Mouse (Mus musculus): Measurements from ENCODE around the gene Pip5k1a.
"Not testable (repeated sequence)": the region's sequence is repeated elsewhere in the genome, so short reads cannot be mapped to it uniquely, and the experiment has no call there.

The Pip5k1a gene

DNA sequence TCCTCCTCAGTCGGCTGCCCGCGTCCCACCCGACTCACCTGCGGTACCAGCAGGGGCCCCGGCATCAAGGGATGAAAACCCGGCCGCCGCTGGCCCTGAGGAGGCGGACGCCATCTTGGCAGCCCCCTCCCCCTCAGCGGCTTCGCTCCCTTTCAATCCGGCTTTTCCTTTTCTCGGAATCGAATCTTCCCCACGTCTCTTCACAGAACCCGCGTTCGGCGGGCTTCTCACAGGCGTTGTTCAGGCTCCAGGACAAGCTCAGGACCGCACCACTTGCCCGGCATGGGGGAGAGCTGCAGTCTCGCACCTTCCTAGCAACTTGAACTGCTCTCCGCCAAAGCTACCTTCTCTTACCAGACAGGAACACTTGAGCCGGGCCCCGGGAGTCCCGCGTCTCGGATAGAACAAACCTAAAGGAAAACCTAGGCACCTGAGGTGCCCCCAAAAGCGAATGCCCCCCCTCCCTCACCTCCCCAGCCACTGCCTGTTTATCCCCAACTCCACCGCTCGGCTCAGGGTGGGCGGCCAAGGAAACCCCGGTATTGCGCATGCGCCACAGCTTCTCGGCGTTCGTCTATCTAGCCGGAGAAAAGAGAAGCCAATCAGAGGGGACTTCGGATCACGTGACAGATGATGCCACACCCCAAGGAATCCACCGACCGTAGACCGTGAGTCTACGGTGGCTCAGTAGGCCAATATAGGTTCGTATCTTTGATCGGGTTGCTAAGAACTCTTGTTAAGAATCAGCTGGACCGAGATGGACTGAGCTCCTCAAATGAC lies at the start of gene Pip5k1a:
Gene Pip5k1a, minus strand, starts transcription at position 593 of the 780 bp plus-strand sequence.
- peak; percentile 96 for DNase-seq

- DNase-seq: no peak
Measured at GRCm38 (mm10) chr3:95153874-95154273, 47.1 kb upstream of the Pip5k1a start.

DNA sequence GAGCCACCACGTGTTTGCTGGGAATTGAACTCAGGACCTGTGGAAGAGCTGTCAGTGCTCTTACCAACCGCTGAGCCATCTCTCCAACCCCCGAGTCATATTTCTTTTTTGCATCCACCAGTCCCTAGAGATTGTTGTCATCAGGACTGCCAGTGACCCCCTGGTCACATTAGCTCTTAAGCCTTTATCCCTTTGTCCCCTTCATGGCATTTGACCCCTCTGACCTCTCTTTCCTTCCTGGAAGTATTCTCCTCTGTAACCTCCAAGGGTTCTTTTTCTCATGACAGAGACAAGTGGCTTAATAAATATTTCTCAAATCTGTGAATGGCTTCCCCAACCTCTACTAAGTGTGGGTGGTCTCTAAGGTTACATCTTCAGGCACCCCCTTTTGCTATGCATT lies 41.2 kb upstream of the Pip5k1a start:
- no peak for DNase-seq

GRCm38 (mm10) chr3:95142617-95143011 lies 35.9 kb upstream of the Pip5k1a start:
- peak; percentile 87 for DNase-seq

GRCm38 (mm10) chr3:95141952-95142616 lies 35.4 kb upstream of the Pip5k1a start, which contains the start of gene Tnfaip8l2:
Gene Tnfaip8l2 (minus strand): TSS chr3:95142360.
- DNase-seq: no peak

DNA sequence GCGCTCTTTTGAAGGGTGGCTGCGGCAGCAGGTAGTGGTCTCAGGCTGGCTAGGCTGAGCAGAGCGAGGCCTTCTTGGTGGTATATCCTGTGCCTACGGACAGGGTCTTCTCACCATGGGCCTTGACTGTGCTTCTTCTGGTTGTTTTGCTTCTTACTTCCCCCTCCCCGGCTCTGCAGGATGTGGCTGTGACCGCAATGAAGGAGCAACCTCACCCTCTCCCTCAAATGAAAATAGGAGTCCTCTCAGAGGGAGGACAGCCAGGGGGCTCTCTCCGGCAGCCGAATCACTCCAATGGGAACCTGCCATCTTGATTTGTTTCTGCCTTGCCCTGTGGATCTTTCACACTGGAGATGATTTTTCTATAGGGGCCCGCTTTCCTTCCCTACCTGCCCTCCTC lies 34.7 kb upstream of the Pip5k1a start:
- no peak for DNase-seq

- DNase-seq: no peak
Measured at GRCm38 (mm10) chr3:95140795-95141194, 34.1 kb upstream of the Pip5k1a start.

- no peak for DNase-seq
Measured at GRCm38 (mm10) chr3:95140289-95140595, 33.5 kb upstream of the Pip5k1a start.

DNA sequence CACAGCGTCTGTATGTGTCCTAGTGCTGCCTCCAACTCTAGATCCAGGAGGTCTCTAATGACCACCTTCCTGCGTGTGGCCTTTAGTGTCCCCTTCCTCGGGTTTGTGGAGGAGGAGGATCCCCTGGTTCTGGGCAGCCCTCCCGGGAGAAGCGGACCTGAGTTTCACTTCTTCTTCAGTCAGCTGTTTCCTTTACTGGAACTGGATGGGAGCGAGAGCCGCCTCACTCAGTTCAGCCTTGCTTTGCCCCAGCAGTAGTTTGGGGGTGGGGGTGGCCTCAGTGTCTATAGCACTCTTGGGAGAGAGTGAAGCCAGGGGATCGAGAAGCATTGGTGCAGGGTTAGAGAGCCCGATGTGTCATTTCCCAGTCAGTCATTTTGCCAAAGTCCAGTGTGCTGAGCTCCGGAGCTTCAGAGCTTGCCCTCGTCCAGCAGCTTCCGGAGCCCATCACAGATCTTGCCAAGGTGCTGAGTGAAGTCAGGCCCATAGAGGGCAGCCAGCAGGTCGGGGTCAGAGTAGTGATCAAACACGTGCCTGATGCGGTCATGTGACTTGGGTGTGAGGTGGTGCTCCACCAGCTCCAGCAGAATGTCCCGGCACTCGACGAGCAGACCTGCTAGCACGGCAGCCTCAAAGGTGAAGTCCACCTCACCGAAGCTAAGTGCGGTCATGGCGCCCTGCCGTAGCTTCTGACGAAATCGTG lies 33.0 kb upstream of the Pip5k1a start:
- peak; percentile 91 for DNase-seq

DNA sequence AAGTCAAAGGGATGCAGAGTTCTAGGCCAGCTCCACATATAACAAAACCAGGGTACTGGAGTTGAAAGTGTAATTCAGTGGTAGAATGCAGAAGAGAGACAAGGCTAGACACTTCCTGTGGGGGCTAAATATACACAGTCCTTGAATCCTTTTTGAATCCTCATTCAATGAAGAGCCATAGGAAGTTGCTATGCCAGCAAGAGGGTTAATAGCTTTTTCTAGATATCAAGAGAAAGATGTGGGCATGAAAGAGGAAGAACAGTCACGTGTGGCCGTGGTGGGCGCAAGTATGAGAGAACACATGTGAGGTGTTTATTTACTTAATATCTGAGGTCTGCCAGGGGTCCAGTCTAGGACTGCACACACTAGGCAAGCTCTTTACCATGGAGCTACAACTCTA lies 29.6 kb upstream of the Pip5k1a start:
- DNase-seq: no peak

DNA sequence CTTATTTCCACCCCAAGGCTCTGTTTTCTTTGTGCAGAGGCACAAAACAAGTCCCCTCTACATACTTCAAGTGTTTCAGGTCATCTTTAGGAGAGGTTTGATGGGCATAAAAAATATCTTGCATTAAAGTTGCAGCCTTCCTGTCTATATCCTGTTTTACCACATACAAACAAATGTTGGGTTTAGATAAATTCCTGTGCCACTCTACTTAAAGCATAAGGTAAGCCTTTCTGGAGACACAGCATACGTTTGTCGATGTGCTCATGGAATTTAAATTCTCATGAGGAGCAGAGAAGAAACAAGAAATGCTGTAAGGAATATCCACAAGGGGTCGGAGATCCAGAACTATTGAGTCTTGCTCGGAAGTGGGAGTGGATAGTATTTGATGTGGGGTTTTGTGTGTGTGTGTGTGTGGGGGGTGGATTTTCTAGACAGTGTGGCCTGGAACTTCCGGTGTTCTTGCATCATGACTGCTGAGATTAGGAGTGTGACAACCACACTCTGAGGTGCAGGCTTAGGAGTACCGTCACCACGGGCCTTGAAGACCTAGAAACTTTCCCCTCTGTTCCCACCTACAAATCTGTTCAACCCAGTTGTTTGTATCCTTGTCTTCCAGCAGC lies 28.8 kb upstream of the Pip5k1a start:
- DNase-seq: no peak

- peak; percentile 77 for DNase-seq
Measured at GRCm38 (mm10) chr3:95135023-95135422, 28.3 kb upstream of the Pip5k1a start.

DNA sequence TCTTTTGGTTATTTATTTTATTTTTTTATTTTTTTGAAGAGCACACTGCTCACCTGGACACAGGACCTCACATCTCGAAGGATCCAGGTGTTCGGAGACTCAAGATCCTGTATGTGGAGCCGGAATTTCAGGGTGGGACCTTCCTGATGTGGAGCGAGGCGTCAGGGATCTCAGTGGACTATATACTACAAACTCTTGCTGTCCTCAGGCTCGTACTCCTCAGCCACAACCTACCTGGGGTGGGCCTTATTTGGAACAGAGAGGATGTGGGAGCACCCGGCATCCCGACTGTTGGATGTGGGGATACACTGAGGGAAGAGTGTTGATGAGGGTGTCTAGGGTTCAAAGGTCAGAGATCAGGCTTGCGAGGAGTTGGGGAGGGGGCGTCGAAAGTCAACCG lies 27.4 kb upstream of the Pip5k1a start:
- not testable (repeated sequence) for DNase-seq

DNA sequence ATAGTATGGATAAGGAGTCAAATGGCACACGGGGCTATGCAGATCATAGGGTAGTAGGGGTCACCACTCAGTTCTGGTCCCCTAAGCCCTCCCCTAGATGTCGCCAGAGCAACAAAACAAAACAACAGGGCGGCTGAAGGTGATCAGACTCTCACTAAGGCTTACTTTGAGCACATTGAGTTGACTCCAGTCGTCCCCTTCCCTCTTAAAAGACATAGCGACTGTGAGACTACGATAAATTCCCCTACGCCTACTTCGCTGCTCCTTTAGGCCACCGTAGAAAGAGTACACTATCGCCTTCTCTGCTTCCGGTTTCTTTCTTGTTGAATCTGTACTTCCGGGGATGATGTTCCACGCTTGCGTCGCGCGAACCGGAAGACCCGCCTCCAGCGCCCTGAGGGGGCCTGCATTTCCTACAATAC lies 27.0 kb upstream of the Pip5k1a start, which contains the start of the genes Scnm1 and Lysmd1:
Gene Scnm1, minus strand, starts transcription at position 332 of the 422 bp plus-strand sequence.
Gene Lysmd1, plus strand, starts transcription at position 409 of the 422 bp plus-strand sequence.
- peak; percentile 97 for DNase-seq

DNA sequence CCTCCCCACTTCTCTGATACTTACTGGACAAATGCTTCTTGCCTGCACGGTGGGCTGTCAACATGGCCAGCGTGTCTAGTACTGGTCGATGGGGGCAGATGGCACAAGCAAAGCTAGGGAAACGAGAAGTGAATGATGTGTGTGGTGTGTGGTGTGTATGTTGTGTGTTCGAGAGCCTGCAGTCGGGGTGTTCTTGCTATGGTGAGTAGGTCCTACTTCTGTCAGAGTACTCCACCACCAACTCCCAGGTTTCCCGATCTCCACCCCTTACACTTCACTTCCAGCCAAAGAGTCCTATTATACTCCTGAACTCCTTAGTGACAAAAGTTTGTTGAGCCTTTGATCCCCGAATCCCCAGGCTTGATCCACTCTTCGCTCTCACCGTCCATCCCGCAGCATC lies 26.4 kb upstream of the Pip5k1a start:
- no peak for DNase-seq

- DNase-seq: not testable (repeated sequence)
Measured at GRCm38 (mm10) chr3:95132389-95132788, 25.7 kb upstream of the Pip5k1a start.

- peak; percentile 53 for DNase-seq
Measured at GRCm38 (mm10) chr3:95130081-95130480, 23.4 kb upstream of the Pip5k1a start.

DNA sequence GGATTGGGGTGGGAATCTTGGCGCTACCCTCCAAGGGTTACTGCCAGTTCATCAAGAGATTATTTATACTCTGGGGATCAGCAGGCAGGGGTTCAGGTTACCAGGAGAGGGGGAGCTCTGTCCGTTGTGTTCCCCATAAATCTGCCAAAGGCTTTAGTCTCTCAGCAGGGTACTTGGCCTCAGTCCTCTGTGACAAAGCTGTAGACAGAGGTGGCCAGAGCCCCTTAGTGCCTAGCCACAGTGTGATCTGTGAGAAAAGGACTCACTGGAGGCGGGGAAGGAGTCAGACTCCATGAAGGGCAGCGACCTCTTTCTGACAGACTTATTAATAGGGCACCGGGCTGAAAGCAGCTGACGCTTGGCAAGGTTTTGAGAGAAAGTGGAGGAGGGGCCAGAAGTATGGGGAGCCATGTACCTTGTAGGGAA lies 22.5 kb upstream of the Pip5k1a start:
- DNase-seq: peak; percentile 82

DNA sequence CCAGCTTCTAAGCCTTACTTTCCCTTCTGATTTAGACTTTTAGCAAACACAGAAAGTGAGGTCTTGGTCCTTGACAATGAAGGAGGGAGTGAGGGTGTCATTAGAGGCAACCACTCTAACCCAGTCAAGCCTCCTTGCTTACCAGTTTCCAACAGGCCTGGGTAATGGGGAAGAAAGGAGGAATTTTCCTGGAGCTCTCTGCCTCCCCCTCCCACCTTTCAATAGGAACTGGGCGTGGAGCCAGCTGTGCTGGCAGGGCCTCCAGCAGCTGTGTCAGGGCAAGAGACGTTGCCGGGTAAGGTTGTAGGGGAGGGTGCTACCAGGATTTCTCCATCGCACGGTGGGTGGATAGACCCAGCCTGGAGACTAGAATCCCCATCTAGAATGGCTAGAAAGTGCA lies 18.2 kb upstream of the Pip5k1a start:
- no peak for DNase-seq

GRCm38 (mm10) chr3:95124246-95124645 lies 17.5 kb upstream of the Pip5k1a start, which contains the start of gene Tmod4:
Gene Tmod4 (plus strand): TSS chr3:95124476.
- no peak for DNase-seq

DNA sequence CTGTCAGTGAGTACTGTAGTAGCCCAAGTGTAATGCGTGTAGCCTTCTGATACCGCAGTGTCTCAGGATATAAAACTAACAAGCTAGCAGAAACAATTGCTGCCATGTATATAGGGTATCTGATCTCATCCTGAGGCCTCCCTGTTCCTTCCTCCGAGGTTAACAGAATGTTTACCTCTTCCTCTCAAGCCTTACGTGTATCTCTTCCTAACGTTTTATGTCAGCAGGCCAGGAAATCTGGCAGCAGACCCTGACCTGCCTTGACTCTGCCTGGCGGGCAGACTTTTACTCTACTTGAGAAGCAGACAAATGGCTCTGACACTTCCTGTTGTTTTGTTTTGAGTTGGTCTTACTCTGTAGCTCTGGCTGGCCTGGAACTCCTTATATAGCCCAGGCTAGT lies 14.8 kb upstream of the Pip5k1a start:
- DNase-seq: no peak

DNA sequence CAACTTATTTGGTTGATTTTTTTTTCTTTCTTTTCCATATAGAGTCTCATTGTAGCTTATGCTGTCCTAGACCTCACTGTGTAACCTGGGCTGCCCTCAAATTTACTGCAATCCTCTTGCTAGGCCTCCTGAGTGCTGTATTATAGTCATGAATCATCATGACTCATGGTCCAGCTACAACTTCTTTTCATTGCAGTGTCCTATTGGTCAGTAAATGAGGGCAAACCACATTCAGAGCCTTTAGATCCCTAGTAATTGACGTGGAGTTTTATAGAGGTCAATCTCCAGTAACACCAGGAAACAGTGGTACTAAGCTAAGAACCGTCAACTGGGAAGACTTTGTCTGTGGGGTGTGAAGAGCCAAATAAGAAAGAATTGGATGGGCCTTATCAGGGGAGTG lies 11.0 kb upstream of the Pip5k1a start:
- DNase-seq: no peak

GRCm38 (mm10) chr3:95112760-95113159 lies 6.0 kb upstream of the Pip5k1a start:
- DNase-seq: no peak

All from kidney, adult 11 months (tissue).